Mouse (Mus musculus) small intestine, adult 2 months (tissue): ENCODE measurements around the gene C87977.

ENCODE experiments used
- CTCF ChIP-seq: fragments of 200-500 bp; IDR thresholded peaks from 2 replicates; pipeline ENCODE4 v1.5.1; 2012; ENCODE audit warnings: low read depth, mild to moderate bottlenecking, control low read depth, inconsistent platforms, low read length, moderate library complexity, mixed read lengths; ENCODE audit not compliant: insufficient replicate concordance, insufficient read length; ENCODE audit errors: extremely low read depth
- POLR2A ChIP-seq: fragments of 200-500 bp; IDR thresholded peaks from 2 replicates; pipeline ENCODE4 v1.6.1; 2012; ENCODE audit warnings: low read depth, mild to moderate bottlenecking, control low read depth, inconsistent platforms, low read length, moderate library complexity

GRCm38 (mm10) chr4:144190419-144190818, 22.7 kb downstream of the C87977 start, which contains the start of gene Oog2:
- TF ChIP-seq POLR2A (no peak), CTCF (no peak)
